Mouse (Mus musculus) forebrain, embryonic 15.5 days (tissue): Measurements from ENCODE around the gene Loxl1. TPM values are rescaled to one million over a fixed set of nuclear protein-coding genes. Genes with fewer than 3 reads are reported as not detected.
"Not testable (repeated sequence)": the region's sequence is repeated elsewhere in the genome, so short reads cannot be mapped to it uniquely, and the experiment has no call there.

Experiments used
- ATAC-seq: fragments of 200-750 bp; cut with Nextera tagmentation; replicated peaks from 2 replicates; pipeline ENCODE4 v1.8.0; 2017; ENCODE audit warnings: mild to moderate bottlenecking, moderate TSS enrichment, moderate library complexity
- H3K27ac ChIP-seq: fragments of 300-500 bp; sonication (generic); replicated peaks from 2 replicates; pipeline ENCODE4 v1.5.1; 2015; ENCODE audit warnings: mild to moderate bottlenecking, inconsistent platforms
- H3K27me3 ChIP-seq: fragments of 300-500 bp; sonication (generic); 2 replicates; pipeline ENCODE4 v1.6.1; 2015; ENCODE audit warnings: inconsistent platforms
- H3K36me3 ChIP-seq: fragments of 300-500 bp; sonication (generic); 2 replicates; pipeline ENCODE4 v1.6.1; 2015; ENCODE audit warnings: mild to moderate bottlenecking, inconsistent platforms
- H3K4me1 ChIP-seq: fragments of 300-500 bp; sonication (generic); 2 replicates; pipeline ENCODE4 v1.6.1; 2015; ENCODE audit warnings: inconsistent platforms
- H3K4me2 ChIP-seq: fragments of 300-500 bp; sonication (generic); replicated peaks from 2 replicates; pipeline ENCODE4 v1.6.1; 2015; ENCODE audit warnings: mild to moderate bottlenecking, inconsistent platforms
- H3K4me3 ChIP-seq: fragments of 300-500 bp; sonication (generic); 2 replicates; pipeline ENCODE4 v1.5.1; 2015; ENCODE audit warnings: mild to moderate bottlenecking, inconsistent platforms
- H3K9ac ChIP-seq: fragments of 300-500 bp; sonication (generic); replicated peaks from 2 replicates; pipeline ENCODE4 v1.6.1; 2015; ENCODE audit warnings: mild to moderate bottlenecking, inconsistent platforms
- H3K9me3 ChIP-seq: fragments of 300-500 bp; sonication (generic); 2 replicates; pipeline ENCODE4 v1.6.1; 2016; ENCODE audit warnings: inconsistent platforms
- WGBS: fragments of 180-500 bp; shearing (Covaris S2); methylation state at CpG from one replicate; pipeline ENCODE4 v1.1.7; 2015; ENCODE audit warnings: mixed read lengths; 5-methylcytosine and 5-hydroxymethylcytosine counted together
- polyA plus RNA-seq: library from polyadenylated mRNA; unstranded; fragments of >200 nt; fragmentation: Nextera tagmentation; extraction: Ambion mirVana; gene quantifications from 2 replicates; pipeline ENCODE4 v1.2.1, GENCODE M21; 2015

Loxl1 gene
- polyA plus RNA-seq, 1 experiment from 2014 or later, result 13.9 TPM

- Histone ChIP-seq H3K36me3 (peaks cover 35% of the 10 kb centered on the region), H3K27ac (no peak overlapping the region), H3K9me3 (no peaks in the 10 kb centered on the region), H3K27me3 (no peaks in the 10 kb centered on the region), H3K4me2 (no peak overlapping the region), H3K4me1 (peaks cover 16% of the 10 kb centered on the region), H3K9ac (no peak overlapping the region), H3K4me3 (no peak overlapping the region)
- 58% methylated on average over 2 of the region's 2 CpGs for WGBS
- ATAC-seq, result no peak
Observed at GRCm38 (mm10) chr9:58255105-58255504, 57.9 kb downstream of the Loxl1 start.

GRCm38 (mm10) chr9:58253805-58254122 is 59.2 kb downstream of the Loxl1 start:
- Histone ChIP-seq H3K36me3 (peaks cover 24% of the 10 kb centered on the region), H3K4me2 (peak overlapping the region; percentile 82), H3K9ac (peak overlapping the region; percentile 87), H3K4me1 (peaks cover 29% of the 10 kb centered on the region), H3K4me3 (peak overlapping the region; percentile 83), H3K27ac (peak overlapping the region; percentile 62; the same call in 1 of the 2 replicates)
- ATAC-seq, H3K27me3 ChIP-seq, H3K9me3 ChIP-seq: not testable (repeated sequence)
- 77% methylated on average over 5 of the region's 5 CpGs for WGBS

- under 1% methylated on average over 31 of the region's 31 CpGs for WGBS
- peak within 1 kb of the TSS; percentile 87 for H3K9ac ChIP-seq
- no peaks in the 10 kb centered on the region for H3K9me3 ChIP-seq
- H3K4me3 ChIP-seq, result peak within 1 kb of the TSS; percentile 83
- ATAC-seq, result peak; percentile 98
- H3K27me3 ChIP-seq, result no peaks in the 10 kb centered on the region
- H3K27ac ChIP-seq, result peak within 1 kb of the TSS; percentile 62
- H3K36me3 ChIP-seq, result peaks cover 20% of the 10 kb centered on the region
- peaks cover 32% of the 10 kb centered on the region for H3K4me1 ChIP-seq
- peak within 1 kb of the TSS; percentile 82 for H3K4me2 ChIP-seq
Observed at GRCm38 (mm10) chr9:58253033-58253804, 59.8 kb downstream of the Loxl1 start, which contains the start of gene Stoml1. Gene Stoml1, plus strand, starts transcription at chr9:58253164.

GRCm38 (mm10) chr9:58250730-58251129 is 62.3 kb downstream of the Loxl1 start:
- H3K4me3 ChIP-seq, H3K36me3 ChIP-seq, H3K27me3 ChIP-seq, H3K9ac ChIP-seq, H3K4me2 ChIP-seq, H3K9me3 ChIP-seq, H3K27ac ChIP-seq, ATAC-seq: not testable (repeated sequence)
- 91% methylated on average over 1 of the region's 1 CpGs for WGBS
- H3K4me1 ChIP-seq, result peaks cover 43% of the 10 kb centered on the region

GRCm38 (mm10) chr9:58250322-58250721 is 62.7 kb downstream of the Loxl1 start:
- Histone ChIP-seq H3K4me1 (peaks cover 43% of the 10 kb centered on the region), H3K9me3 (no peaks in the 10 kb centered on the region), H3K4me3 (no peak overlapping the region), H3K27ac (no peak overlapping the region), H3K4me2 (peak overlapping the region; percentile 51; the same call in 1 of the 2 replicates), H3K36me3 (no peaks in the 10 kb centered on the region), H3K9ac (peak overlapping the region; percentile 51; the same call in 1 of the 2 replicates), H3K27me3 (no peaks in the 10 kb centered on the region)
- ATAC-seq, result no peak
- 76% methylated on average over 8 of the region's 8 CpGs for WGBS

GRCm38 (mm10) chr9:58249592-58250192 is 63.3 kb downstream of the Loxl1 start, which contains the start of gene Pml:
Gene Pml, minus strand, starts transcription at chr9:58249786.
- Histone ChIP-seq H3K9me3 (no peaks in the 10 kb centered on the region), H3K27me3 (no peaks in the 10 kb centered on the region), H3K36me3 (no peaks in the 10 kb centered on the region), H3K4me1 (peaks cover 42% of the 10 kb centered on the region), H3K27ac (peak within 1 kb of the TSS; percentile 55), H3K4me2 (peak within 1 kb of the TSS; percentile 51), H3K9ac (peak within 1 kb of the TSS; percentile 51), H3K4me3 (peak within 1 kb of the TSS; percentile 43)
- 1% methylated on average over 16 of the region's 16 CpGs for WGBS
- no peak for ATAC-seq

- WGBS, result 47% methylated on average over 7 of the region's 7 CpGs
- Histone ChIP-seq H3K9ac (peak overlapping the region; percentile 51), H3K27ac (peak overlapping the region; percentile 55; the same call in 1 of the 2 replicates), H3K36me3 (no peaks in the 10 kb centered on the region), H3K27me3 (no peaks in the 10 kb centered on the region), H3K4me3 (peak overlapping the region; percentile 43), H3K4me1 (peaks cover 34% of the 10 kb centered on the region), H3K9me3 (no peaks in the 10 kb centered on the region), H3K4me2 (peak overlapping the region; percentile 51)
- no peak for ATAC-seq
Observed at GRCm38 (mm10) chr9:58248746-58249413, 64.1 kb downstream of the Loxl1 start.

GRCm38 (mm10) chr9:58247064-58247759 is 65.8 kb downstream of the Loxl1 start:
- peak overlapping the region; percentile 18 for H3K4me3 ChIP-seq

GRCm38 (mm10) chr9:58246083-58246591 is 66.8 kb downstream of the Loxl1 start:
- H3K36me3 ChIP-seq, result no peaks in the 10 kb centered on the region
- H3K4me2 ChIP-seq, result no peak overlapping the region
- no peaks in the 10 kb centered on the region for H3K9me3 ChIP-seq
- no peak overlapping the region for H3K9ac ChIP-seq
- 84% methylated on average over 4 of the region's 4 CpGs for WGBS
- H3K4me1 ChIP-seq, result peaks cover 44% of the 10 kb centered on the region
- no peak overlapping the region for H3K4me3 ChIP-seq
- no peaks in the 10 kb centered on the region for H3K27me3 ChIP-seq
- ATAC-seq, result no peak
- H3K27ac ChIP-seq, result no peak overlapping the region

More at GRCm38 (mm10) chr9:58247064-58247759, 65.8 kb downstream of the Loxl1 start:
- H3K4me2 ChIP-seq, result peak overlapping the region; percentile 43
- H3K4me1 ChIP-seq, result peaks cover 33% of the 10 kb centered on the region
- peak overlapping the region; percentile 43 for H3K9ac ChIP-seq
- WGBS, result 14% methylated on average over 25 of the region's 25 CpGs
- H3K27ac ChIP-seq, result peak overlapping the region; percentile 29; the same call in 1 of the 2 replicates
- no peaks in the 10 kb centered on the region for H3K36me3 ChIP-seq
- peak; percentile 82 for ATAC-seq
- H3K27me3 ChIP-seq, result no peaks in the 10 kb centered on the region
- H3K9me3 ChIP-seq, result no peaks in the 10 kb centered on the region

- no peaks in the 10 kb centered on the region for H3K9me3 ChIP-seq
- no peak for ATAC-seq
- WGBS, result 91% methylated on average over 6 of the region's 6 CpGs
Observed at GRCm38 (mm10) chr9:58243696-58244095, 69.3 kb downstream of the Loxl1 start.

GRCm38 (mm10) chr9:58242696-58243095 is 70.3 kb downstream of the Loxl1 start:
- no peak overlapping the region for H3K4me2 ChIP-seq
- H3K9me3 ChIP-seq, result no peaks in the 10 kb centered on the region
- H3K4me1 ChIP-seq, result peaks cover 24% of the 10 kb centered on the region
- no peak overlapping the region for H3K9ac ChIP-seq
- no peak for ATAC-seq
- H3K27me3 ChIP-seq, result no peaks in the 10 kb centered on the region
- H3K36me3 ChIP-seq, result no peaks in the 10 kb centered on the region
- H3K4me3 ChIP-seq, result no peak overlapping the region
- WGBS, result 93% methylated on average over 5 of the region's 5 CpGs
- H3K27ac ChIP-seq, result peak overlapping the region; percentile 27; the same call in 1 of the 2 replicates

More at GRCm38 (mm10) chr9:58243696-58244095, 69.3 kb downstream of the Loxl1 start:
- Histone ChIP-seq H3K27me3 (no peaks in the 10 kb centered on the region), H3K4me3 (no peak overlapping the region), H3K9ac (no peak overlapping the region), H3K36me3 (no peaks in the 10 kb centered on the region), H3K4me1 (peaks cover 28% of the 10 kb centered on the region), H3K4me2 (no peak overlapping the region), H3K27ac (no peak overlapping the region)
